Mouse (Mus musculus) kidney, adult 9 months (tissue): Measurements from ENCODE around the gene Atf3.

Source experiments
- DNase-seq: peaks from one replicate; pipeline ENCODE4 v3.0.0; 2022

The Atf3 gene

GRCm38 (mm10) chr1:191226570-191226969 lies 8.7 kb upstream of the Atf3 start:
- DNase-seq, result peak; percentile 67

DNA sequence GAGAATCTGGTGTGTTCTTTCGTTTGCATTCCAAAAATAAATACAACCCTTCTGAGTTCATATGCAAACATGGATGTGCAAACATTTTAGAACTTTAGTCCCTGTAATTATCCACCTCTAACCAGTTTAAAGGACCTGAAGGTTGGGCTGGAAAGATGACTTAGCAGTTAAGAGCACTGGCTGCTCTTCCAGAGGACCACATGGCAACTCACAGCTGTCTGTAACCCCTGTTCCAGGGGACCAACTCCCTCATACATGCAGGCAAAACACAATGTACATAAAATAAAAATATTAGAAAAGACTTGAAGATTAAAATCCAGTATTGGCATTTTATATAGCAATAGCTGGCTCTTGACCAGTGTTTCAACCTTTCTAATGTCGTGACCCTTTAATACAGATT lies 7.9 kb upstream of the Atf3 start:
- no peak for DNase-seq

DNA sequence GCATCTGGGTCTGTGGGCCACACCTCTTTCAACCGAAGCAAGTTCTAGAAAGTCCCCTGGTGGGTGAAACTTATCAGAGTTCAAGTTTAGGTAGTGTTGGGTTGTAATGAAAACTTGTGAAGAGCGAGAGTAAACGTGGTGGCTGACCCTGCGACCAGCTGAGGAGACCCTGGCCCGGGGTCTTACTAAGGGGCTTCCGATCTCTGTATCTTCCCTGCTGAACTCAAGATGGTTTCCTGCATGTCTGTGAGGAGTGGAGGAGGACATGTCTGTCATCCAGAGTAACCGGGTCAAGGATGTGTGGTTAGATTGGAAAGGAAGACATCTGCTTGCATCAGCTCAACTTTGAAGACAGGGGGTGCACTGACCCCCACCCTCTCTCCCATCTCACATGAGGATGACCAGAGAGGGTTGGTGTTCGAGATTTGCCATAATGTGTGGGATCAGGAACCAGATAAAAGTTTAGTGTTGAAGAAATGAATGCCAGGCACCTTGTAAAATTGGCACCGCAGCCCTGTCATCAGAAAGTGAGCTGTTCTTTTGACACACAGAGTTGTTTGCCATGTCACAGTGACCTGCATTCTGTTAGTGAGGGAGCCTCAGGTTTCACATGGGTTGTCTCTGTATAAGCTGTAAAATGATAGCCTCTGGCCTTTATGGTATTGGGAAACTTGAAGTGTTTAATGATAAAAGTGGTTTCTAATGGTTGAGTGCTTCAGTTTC lies 7.3 kb upstream of the Atf3 start:
- no peak for DNase-seq

DNA sequence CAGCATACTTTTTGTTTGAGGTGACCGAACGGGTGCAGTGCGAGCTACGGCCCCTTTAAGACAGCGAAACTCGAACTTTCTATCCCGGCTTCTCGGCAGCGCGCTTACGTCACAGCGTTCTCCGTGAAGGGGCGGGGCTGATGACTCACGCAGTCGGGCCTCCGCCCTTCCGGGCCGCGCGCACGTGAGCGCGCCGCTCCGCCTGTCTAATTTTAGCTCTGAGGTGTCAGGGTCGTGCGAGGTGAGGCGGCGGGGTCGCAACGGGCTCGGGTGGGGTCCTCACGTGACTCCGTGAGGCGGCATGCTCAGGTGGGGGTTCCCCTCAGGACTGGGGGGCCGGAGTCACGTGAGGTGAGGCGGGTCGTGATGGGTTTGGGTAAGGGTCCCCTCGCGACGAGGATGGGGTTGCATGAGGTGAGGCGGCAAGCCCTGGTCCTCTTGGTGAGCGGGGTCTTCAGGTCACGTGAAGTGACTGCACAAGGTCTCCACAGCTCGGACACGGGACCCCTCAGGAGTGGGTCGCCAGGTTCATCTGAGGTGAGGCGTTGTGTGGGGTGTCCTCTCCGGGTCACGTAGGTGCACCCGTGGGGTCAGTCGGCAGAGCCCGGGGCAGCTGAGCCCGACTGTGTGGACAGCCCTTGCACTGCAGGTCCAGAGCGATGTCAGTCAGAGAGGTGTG lies 6.6 kb upstream of the Atf3 start:
- peak; percentile 94 for DNase-seq

DNA sequence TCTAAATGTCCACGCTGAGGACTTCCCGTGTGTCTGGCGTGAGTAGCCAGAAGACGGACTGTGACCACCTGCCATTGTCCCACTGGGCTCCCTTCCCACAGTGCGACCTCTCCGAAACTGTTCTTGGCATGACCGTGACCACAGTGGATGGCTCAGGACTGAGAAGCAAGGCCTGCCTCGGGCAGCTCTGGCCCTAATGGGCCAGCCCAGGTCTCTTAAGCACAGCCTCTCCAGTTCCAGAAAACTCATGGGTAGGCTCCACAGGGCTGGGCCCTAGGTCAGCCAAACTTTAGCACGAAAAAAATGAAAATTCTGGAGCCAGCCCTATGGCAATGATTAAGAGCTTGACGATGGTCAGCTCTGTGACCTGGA lies 6.1 kb upstream of the Atf3 start:
- no peak for DNase-seq

DNA sequence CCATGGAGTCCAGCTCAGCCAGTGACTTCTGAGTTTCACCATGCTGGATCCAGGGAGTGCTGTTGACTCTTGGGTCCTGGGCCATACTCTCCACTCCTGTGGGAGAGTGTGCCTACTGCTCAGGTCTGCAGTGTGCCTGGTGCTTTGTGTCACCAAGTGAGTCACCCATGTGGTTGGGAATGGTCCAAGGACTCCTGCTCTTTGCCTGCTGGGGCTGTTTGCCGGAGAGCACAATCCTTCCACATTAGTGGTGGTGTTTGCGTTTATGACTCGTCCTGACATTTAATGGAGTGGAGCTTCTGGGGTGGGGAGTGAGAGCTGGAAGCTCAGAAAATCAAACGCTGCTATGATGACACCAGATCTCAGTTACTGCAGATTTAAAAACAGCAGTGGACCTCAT lies 4.2 kb upstream of the Atf3 start:
- no peak for DNase-seq

DNA sequence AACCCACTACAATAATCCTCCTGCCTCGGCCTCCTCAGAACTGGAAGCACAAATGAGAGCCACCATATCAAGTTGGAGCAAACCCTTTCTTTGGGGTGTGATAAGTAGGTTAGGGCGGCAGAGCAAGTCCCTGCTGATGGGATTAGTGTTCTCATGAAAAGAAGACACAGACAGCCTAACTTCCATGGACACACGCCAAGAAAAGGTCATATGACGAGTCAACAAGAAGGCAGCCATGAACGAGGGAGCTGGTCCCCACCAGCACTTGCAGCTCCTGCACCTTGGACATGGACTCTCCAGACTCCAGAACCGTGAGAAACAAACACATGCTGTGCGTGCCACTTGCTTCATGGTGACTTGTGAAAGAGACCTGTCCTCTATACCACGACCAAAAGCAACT lies 2.7 kb upstream of the Atf3 start:
- DNase-seq, result no peak

DNA sequence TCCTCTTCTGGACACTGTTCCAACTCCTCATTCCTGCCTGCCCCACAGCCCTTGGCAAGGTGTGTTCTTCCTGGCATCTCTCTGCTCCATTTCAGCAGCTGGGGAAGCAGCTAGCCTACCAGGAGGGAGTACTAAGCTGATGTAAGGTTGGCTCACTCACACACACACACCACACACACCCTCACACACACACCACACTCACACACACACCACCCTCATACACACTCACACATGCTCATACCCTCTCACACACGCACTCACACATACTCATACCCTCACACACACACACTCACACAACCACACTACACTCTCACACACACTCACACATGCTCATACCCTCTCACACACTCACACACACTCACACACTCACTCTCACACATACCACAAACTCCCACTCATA lies 1.9 kb upstream of the Atf3 start:
- no peak for DNase-seq

GRCm38 (mm10) chr1:191218583-191218982 lies 744 bp upstream of the Atf3 start:
- DNase-seq, result no peak

GRCm38 (mm10) chr1:191215776-191216661 lies 1.8 kb downstream of the Atf3 start:
- DNase-seq, result no peak

- DNase-seq, result no peak
These were observed 6.7 kb downstream of the Atf3 start for GRCm38 (mm10) chr1:191211096-191211495.

- no peak for DNase-seq
These were observed 12.0 kb downstream of the Atf3 start for GRCm38 (mm10) chr1:191205791-191206190.

- no peak for DNase-seq
These were observed 13.0 kb downstream of the Atf3 start for GRCm38 (mm10) chr1:191204876-191205275.

- peak; percentile 60 for DNase-seq
These were observed 14.3 kb downstream of the Atf3 start for GRCm38 (mm10) chr1:191203496-191203895.

DNA sequence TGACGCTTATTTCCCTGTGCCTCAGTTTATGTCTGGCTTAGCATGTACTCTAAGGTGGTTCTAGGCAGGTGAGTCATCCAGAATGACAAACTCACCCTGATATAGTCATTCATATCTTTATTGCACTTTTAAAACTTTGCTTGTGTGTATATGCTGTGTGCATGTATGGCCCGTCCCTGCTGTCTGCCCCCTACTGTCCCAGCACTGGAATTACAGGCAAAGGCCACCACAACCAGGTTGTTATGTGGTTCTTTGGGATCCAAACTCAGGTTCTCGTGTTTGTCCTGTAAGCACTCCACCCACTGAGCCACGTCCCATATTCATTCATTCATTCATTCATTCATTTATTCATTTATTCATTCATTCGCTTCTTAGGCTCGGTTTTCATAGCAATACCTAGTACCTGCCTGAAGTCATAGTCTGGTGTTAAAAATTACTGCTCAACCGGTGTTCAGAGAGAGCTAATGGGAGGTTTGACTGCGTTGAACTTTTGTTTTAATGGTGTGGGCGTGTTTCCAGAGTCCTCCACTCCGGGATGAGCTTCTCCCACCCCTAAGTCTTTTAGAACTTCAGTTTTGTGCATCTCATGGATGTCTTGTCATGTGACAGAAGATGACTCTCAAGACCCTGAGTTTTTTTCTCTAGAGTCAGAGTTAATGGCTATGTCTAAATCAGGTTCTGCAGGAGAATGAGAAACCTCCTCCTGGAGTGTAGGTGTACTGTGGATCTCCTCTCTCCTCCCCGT lies 15.5 kb downstream of the Atf3 start:
- DNase-seq, result no peak

- DNase-seq, result no peak
These were observed 16.8 kb downstream of the Atf3 start for GRCm38 (mm10) chr1:191200816-191201602.

DNA sequence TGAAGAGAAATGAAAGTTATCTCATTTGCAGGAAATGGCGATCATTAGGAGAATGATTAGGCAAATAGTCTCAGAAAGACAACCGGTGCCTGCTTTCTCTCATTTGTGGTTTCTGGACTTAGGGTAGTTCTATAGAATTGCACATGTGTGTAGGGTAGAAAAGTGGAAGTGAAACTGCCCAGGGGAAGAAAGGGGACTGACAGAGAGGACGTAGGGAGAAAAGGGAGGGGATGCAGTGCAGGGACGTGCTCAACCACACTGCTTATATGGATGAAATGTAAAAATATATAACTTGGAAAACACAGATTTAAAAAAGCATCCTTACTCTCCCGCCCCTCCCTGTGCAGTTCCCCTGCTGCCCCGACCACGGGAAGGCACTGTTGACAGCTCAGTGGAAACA lies 19.9 kb downstream of the Atf3 start:
- DNase-seq, result no peak

DNA sequence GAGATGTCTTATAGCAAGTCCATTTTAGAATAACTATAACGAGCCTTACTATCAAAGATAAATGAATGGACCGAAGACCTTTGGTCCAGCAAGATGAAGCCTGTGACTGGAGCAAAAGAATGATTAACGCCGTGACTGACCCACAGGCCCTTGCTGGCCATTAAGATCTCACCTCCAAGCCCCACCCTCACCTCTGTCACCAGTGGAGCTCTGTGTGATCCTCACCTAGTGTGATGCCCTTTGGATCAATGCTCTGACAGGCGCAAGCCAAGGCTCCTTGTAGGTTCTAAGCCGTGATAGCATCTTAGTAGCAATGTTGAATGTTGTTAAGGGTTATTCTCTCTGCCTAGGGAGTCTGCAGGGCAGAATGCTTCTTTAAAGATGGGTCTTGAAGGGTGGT lies 21.8 kb downstream of the Atf3 start:
- peak; percentile 80 for DNase-seq

DNA sequence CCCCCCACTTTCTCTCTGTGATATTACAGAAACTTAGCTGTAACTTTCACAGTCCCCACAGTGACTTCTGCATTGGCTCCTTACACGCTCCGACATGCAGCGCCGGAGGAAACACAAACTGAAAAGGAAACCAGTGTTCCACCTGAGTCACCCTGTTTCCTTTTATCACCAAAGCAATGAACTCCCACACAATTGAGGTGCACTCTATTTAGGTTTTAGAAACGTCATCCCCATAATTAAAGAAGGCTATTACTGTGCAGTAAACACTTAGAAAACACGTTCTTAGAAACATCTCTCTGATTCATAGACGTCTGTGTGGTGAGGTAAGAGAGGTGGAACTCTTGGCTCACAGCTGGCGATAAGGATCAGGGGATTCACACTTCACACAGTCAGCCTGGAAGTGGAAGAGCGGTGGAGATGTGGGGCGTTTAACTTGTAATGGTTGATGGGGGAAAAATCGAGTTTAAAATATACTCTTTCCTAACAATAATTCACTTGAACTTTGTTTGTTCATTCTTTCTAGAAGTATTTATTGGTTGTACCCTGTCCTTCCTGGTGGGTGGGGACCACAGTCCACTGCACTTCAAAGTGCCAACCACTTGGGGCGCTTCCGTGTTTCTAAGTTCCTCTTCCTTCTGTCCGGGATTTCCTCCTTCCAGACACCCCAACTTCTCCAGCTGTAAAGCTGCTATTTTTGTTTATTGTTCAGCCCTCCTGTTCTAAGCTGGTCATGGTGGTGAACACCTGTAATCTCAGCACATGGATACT lies 24.0 kb downstream of the Atf3 start:
- peak; percentile 72 for DNase-seq

DNA sequence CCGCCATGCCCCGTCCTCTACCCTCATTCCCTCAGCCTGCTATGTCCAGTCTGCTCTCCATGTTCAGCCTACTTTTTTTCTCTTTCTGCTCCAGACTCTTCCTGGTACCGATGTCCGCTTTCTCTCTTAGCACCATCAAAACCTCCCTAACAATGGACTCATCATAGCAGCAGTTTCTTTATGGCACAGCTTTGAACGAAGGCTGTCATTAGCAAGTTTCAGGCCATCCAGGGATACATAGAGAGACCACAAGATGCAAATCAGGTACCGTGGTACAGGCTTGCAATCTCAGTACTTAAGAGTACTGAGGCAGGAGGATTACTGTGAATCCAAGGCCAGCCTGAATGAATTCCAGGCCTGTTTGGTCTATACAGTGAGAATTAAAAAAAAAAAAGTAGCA lies 25.1 kb downstream of the Atf3 start:
- DNase-seq, result no peak

DNA sequence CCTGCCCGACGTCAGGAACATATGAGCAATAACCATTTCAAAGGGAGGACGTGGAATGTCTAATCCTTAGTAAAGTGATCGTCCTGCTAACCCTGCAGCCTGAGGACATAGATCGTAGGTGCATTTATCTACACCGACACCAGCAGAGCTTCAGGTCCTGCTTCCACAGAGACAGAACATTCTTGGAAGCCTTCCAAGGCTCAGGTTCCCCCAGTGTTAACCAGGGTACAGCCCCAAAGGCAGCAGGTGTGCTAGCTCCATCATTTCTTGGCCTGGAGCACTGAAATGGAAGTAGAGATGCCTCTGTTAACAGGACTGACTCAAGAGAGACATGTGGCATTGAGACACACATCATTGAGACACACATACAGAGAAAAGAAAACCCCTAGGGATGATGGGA lies 25.6 kb downstream of the Atf3 start:
- no peak for DNase-seq
